Mouse (Mus musculus): Measurements from ENCODE around the gene Smndc1.

DNA sequence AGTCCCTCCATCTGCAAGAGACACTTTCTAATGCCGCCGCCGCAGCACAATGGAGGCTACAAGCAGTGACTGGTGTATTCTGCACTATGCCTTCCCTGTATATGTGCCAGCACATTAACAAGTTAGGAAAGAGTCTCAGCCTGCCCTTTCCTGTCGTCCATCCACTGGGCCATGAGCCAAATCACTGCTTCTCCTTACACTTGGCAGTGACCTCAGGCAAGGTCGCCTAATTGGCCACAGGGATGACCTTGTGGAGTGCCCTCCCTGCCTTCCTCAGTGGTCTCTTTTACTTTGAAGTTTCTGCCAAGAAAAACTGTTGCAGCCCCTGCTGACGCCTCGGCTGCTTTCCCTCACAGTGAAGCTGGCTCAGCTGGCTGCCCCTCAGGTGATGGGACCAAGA lies 37.0 kb upstream of the Smndc1 start:
- TF ChIP-seq CTCF (IDR thresholded peaks at IDR 0.05; ENCODE audit: low read depth, low read length) (no peak), EP300 (IDR thresholded peaks at IDR 0.05; ENCODE audit: insufficient read depth, low read depth, low read length) (no peak), POLR2A (IDR thresholded peaks at IDR 0.05; ENCODE audit: insufficient read depth, low read length) (no peak)

Data from ES-Bruce4 (cell line).